Mouse (Mus musculus) right cerebral cortex, adult 18-20 months (tissue): ENCODE data around the gene Fam110c.

Experiments
- DNase-seq: peaks from one replicate; pipeline ENCODE4 v3.0.0; 2022; ENCODE audit warnings: mixed read lengths

Fam110c gene

GRCm38 (mm10) chr12:31116005-31116466, 42.4 kb downstream of the Fam110c start:
- DNase-seq: peak; percentile 39

- no peak for DNase-seq
Observed at GRCm38 (mm10) chr12:31120535-31120934, 46.9 kb downstream of the Fam110c start.

- no peak for DNase-seq
Observed at GRCm38 (mm10) chr12:31122892-31123622, 49.4 kb downstream of the Fam110c start.

- no peak for DNase-seq
Observed at GRCm38 (mm10) chr12:31126071-31126470, 52.4 kb downstream of the Fam110c start.

GRCm38 (mm10) chr12:31129548-31129947, 55.9 kb downstream of the Fam110c start:
- no peak for DNase-seq
